Mouse (Mus musculus) heart, adult 2 months (tissue): Measurements from ENCODE around the gene Lhpp.
"Not testable (repeated sequence)": the region's sequence is repeated elsewhere in the genome, so short reads cannot be mapped to it uniquely, and the experiment has no call there.

Experiments
- CTCF ChIP-seq: fragments of 200-600 bp; IDR thresholded peaks from 2 replicates; pipeline ENCODE4 v1.8.1; 2022; ENCODE audit warnings: antibody characterized with exemption, mild to moderate bottlenecking, moderate library complexity
- POLR2A ChIP-seq: fragments of 200-500 bp; IDR thresholded peaks from 2 replicates; pipeline ENCODE4 v1.6.1; 2011; ENCODE audit warnings: mild to moderate bottlenecking, low read depth, low read length, control low read depth; ENCODE audit not compliant: insufficient read depth

DNA sequence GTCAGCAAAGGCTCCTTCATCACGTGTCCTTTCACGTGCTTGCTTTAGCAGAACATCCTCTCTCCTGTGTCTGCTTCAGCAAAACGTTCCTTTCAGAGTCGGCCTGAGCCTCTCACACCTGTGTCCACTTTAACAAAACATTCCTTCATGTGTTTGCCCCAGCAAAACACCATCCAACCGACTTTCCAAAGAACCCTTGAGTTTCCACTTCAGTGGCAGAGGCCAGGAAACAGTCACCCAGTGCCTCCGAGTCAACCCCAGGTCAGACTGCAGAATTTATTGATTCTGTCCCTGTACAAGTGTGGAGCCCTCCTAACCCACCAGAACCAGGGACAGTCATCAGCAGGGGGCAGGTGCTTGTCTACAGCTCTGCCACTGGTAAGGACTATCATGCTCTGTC is 52.4 kb downstream of the Lhpp start:
- not testable (repeated sequence) for TF ChIP-seq CTCF, POLR2A
